Mouse (Mus musculus) liver, adult 2 months (tissue): Measurements from ENCODE around the gene Il18.

ENCODE experiments used
- CTCF ChIP-seq: fragments of 200-500 bp; IDR thresholded peaks from 2 replicates; pipeline ENCODE4 v1.5.1; 2011; ENCODE audit warnings: low read depth, low read length, control low read depth
- POLR2A ChIP-seq: fragments of 200-500 bp; IDR thresholded peaks from 2 replicates; pipeline ENCODE4 v1.6.1; 2011; ENCODE audit warnings: low read length, control low read depth; ENCODE audit not compliant: insufficient read depth; ENCODE audit errors: extremely low read depth

DNA sequence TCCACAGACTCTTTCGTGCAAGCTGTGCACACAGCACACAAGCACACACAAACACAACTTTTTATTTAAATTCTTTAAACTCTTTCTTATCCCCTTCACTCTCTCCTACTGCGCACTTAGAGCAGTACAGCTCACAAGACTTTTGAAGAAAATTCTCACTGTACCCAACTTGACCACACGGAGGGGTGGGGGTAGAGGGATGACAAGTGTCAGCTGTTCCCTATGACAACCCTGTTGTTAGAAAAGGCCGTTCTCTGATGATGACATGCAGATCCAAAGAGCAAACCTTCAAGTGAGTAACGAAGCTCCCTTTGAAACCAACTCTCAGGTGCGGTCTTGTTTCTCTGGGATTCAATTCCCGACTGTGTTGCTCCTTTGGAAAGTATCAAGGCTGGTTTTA lies 26.8 kb upstream of the Il18 start:
- TF ChIP-seq CTCF (no peak), POLR2A (no peak)
